Mouse (Mus musculus): ENCODE measurements at regions not wholly inside any gene's neighbourhood (a gene's known extent, or its start where the extent isn't known, plus 50 kb on each side); places are given as distances from the start of the nearest gene placed in this dataset.
A peak's percentile ranks its signal among the peaks of the same experiment; 100 is the strongest.

DNA sequence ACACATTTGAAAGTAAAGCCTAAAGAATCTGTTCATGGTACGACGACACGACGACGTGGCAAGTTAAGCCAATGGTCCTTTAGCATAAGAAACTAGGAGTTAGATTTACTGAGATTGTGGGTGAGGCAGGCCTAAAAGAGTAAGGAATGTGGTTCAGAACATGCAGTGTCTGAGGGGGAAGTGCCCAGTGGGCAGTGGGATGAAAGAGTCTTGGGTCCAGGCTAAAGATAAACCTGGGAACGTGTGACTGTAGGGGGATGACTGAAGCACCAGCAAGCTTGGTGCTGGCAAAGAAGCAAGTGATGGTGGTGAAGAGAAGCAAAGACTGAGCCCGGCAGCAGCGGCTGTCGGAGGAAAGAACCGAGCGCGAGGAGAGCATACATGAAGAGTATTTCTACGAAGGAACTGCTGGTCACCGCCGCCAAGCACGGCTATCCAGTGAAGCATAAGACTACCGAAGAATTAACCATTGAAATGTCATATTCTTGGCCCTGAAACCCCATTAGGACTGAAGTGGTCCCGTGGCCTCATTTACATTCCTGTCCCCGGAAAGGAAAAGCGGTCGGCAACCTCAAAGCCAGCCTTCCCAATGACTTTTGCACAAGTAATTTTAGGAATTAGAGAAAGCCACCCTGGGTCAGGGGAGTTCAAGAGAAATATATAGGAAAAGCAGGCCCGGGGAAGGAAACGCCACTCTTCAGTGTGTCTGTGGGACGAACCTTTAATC is 76.2 kb upstream of the Armc2 start:
- peak; percentile 72 for DNase-seq (ENCODE audit: inconsistent ontology term)

DNA sequence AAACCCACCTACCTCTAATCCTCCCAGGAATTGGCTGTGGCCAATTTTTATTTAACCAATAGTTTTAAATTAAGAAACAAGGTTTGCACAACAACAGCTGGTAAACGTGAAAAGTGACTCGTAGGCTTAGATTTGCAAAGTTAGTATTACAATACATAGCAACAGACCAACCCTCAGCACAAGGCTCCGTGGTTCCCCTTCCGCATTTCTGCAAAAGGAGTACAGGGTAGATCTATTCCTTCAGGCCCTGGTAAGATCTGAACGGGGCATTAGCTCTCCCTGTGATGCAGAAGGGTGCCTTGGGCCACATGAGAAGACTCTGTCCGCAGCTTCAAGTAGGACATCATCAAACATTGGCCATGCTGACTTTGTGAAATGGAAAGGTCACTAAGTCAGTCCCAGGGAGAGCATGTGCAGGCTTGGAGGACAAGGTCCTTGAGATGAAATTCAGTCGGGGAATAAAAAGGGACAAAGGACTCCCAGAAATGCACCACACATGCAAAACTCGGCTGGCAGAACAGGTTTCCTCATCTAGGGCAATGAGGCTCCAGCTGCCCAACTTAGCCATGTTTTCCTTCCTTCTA is 75.0 kb upstream of the Armc2 start:
- DNase-seq (ENCODE audit: inconsistent ontology term) = no peak

DNA sequence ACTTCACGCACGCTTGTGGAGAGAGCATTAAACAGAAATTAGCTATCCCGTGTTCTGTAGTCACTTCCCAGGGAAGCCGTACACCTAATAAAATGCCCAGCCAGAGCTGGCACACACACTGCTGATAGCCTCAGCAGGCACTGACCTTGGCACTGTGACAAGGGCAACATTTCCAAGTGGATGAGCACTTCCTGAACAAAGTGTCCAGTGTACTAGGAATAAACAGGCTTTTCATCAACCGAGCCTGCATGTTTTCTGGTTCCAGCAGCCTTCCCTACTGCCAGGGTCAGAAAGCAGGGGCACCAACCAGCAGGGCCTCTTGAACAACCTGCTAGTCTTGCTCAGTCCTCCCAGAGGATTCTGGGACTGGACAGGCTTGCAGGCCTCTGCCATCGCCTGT is 74.3 kb upstream of the Armc2 start:
- DNase-seq (ENCODE audit: inconsistent ontology term) = peak; percentile 80

DNA sequence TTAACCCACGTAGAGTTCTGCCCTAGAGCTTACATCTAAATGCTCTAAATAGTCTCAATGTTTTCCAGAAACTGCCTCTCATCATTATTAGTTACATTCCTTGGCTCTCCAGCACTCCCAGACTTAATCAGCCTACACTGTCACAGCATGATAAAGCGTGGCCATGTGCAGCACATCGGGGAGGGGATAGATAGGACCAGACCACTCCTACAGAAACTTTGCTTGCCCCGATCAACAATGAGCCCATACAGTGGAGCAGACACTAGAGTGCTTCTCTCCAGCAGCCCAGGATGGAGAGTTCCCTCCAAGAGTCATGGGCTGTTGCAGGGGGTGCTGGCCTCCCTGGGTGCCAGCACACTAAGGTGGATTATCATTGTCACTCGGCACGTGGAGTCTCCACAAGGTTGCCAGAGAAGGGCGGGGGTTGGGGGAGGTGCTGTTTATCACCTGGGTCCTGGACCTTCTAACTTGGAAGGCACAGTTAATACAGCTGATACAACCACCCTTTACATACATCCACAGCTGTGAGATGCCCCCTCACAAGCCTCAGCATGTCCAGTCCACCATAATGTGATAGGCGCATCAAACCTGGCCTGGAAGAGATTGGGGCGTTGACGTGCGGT is 73.4 kb upstream of the Armc2 start:
- DNase-seq (ENCODE audit: inconsistent ontology term) = peak; percentile 37

DNA sequence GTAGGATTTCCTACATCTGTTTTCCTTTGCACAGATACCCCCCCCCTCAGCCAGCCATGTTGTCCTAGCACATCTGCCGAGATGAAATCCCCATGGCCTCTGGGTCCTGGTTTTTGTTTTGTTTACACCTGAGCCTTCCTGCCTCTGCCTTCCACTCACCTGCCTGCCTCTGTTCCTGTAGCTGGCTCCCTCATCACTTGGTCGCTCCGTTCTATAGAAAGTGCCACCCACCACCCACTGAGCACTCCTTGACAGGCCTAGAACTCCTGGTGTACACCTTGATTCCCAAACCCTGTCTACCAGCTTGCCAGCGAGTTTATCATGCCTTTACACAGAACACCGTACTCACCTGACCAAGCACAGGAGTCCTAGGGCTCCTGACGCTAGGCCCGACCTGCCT is 72.6 kb upstream of the Armc2 start:
- no peak for DNase-seq (ENCODE audit: inconsistent ontology term)

DNA sequence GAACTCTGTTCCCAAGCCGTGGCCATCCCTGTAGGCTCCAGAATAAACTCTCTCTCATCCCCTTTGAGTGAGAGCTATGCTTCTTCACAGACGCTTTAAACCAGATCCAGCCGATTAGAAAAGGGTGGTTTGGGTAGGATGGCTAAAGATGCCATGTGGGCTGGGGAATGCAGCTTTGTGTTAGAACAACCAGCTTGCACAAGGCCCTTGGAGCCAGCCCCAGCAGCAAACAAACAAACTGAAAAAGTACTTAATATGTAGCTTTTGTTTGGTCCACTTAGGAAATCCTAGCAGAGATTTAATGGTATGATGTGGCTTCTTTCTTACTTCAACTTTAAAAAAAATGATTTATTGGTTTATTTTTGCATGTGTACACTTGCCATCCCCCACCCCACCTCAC is 71.9 kb upstream of the Armc2 start:
- no peak for DNase-seq (ENCODE audit: inconsistent ontology term)

DNA sequence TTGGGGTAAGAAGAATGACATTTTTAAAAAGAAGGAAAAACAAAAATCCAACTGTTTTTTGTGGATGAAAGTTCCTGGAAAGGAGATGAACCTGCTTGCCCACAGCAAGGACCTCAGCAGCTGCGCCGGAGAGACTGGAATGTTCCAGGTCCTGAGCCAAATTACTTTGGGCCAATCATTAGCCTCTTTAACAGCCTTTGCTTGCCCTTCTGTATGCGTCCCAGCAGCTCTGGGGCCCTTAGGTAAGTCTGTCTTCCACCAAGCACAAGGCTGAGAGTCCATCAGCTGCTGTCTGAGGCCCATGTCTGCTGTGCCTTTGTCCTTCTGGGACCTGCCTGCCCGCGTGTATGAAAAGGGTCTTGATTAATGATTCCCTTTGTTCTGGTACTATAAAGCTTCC is 71.4 kb upstream of the Armc2 start:
- DNase-seq (ENCODE audit: inconsistent ontology term) = no peak

DNA sequence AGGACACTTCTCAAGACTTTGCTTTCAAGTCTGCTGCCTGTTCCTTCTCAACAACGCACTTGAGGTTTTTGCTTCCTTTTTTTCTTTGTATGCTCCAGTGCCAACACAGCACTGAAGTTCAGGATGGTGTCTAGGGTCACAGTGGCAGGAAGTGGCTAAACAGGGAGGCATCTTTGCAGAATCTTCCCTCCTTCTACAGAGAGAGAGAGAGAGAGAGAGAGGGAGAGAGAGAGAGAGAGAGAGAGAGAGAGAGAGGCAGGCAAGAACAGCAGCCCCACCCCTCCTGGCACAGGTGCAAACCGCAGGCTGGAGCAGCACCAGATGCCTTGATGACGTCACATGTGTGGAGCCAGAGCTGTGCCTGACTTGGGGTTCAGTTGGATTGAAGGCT is 71.0 kb upstream of the Armc2 start:
- DNase-seq (ENCODE audit: inconsistent ontology term) = peak; percentile 98

DNA sequence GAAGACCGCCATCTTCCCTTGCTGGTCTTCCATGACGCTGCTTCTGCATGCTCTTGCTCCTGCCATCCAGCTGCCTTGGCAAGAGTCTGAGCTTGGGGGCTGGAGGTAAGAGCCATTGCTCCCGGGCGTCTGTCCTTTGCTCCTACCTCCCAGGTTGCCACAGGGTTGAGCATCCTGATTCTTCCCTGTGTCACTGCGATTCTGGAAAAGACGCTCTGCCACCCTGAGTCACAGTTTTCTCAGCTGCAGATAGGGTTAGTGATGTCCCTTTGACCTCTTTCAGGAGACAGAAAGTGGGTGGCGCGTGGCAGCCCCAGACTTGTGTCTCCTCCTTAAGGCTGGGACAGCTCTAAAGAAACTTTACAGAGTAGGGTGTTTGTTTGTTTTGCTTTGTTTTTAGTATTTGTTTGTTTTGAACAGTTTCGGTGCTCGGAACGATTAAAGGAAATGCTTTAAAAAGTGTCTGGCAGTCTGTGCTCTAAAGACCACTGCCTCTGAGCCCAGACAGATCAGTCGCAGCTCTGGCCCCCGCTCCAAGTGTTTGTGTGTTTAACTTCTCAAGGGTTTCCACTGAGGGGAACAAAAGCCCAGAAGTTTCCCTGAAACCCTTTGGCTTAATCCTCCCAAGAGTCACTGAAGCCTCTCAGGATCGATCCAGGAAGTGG is 70.5 kb upstream of the Armc2 start:
- DNase-seq (ENCODE audit: inconsistent ontology term) = no peak

DNA sequence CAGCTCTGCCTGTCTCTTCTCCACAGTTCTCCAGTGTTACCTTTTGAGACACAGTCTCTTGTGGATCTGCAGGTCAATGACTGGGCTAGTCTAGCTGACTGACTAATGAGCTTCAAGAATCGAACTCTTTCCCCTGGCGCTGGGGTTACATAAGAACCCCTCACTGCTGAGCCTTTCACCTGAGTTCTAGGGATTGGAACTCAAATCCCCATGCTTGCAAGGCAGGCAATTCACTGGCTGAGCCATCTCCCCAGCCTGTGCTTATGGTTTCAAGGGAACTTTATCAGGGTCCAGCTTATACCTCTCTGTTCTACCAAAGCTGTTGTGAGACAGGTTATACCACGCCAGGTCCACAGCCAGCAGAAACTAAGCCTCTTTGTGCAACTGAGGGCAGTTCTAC is 69.7 kb upstream of the Armc2 start:
- DNase-seq (ENCODE audit: inconsistent ontology term) = no peak

DNA sequence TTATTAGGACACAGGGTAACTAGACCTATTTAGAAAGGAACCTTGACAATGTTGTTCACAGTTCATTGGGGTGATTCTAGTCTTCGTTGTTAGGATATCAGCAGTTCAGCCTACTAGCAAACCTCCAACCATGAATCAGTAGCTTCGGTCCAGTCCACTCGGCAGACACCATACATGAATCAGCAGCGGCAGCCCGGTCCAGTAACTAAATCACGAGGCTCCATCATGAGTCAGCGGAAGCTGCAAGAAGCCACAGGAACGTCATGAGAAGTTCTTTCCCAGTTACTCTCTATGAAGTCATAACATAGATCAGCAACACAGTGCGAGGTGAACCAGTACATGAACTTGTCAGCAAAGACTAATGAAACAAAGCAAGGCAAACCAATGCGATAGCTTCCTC is 68.4 kb upstream of the Armc2 start:
- DNase-seq (ENCODE audit: inconsistent ontology term) = no peak

DNA sequence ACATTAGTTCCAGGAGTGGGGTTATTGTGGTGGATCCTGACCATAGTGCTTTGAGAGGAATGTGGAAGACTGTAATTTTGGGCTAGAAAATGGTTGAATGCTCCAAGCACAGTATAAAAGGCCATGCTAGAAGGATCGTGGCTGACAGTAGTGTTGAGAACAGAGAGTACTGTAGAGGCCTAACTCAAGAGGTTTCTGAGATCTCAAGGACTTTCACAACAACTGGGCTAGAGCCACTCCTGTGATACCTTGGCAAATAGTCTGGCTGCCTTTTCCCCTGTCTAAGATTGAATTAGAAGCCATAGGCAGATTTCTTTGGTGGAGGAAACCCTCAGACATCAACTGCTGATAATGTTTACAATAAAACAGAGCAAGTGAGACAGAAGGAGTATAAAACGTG is 67.1 kb upstream of the Armc2 start:
- DNase-seq (ENCODE audit: inconsistent ontology term) = no peak

DNA sequence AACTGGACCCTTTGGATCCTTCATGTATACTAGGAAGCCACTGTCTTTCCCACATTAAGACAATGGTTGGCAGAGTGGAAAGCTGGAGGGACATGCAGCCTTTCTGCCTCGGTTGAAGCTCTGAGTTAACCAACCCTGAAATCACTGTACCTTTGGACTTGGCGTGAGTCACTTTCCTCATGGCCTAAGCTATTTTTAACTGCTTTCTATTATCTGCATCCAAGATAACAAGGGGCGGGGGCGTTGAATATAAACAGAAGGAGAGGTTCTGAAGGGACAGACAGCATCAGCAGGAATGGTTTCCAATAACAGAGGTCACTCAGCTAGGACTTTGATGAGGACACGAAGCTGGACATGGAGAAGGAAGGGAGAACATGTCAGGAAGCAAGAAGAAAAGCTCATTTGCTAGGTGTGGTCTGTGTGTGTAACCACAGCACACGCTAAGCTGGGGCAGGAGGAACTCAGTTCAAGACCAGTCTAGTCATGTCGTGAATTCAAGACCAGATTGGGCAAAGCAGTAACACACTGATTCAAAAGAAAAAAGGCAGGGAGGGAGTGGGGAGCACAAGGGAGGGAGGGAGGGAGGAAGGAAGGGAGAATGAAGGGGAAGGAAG is 64.1 kb upstream of the Armc2 start:
- DNase-seq (ENCODE audit: inconsistent ontology term) = no peak

DNA sequence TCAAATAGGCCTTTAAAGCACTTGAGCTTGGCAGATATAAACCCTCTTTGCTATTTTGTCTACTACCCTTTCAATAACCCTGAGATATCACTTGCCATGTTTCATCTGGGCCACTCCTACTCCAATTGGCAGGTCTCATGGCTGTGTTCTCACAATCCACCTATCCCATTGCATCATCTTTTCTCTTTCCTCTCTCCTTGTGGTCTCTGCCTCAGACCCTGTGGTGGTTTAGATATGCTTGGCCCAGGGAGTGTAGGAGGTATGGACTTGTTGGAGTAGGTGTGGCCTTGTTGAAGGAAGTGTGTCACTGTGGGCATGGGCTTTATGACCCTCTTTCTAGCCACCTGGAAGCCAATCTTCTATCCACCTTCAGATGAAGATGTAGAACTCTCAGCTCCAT is 61.5 kb upstream of the Armc2 start:
- DNase-seq (ENCODE audit: inconsistent ontology term) = no peak

DNA sequence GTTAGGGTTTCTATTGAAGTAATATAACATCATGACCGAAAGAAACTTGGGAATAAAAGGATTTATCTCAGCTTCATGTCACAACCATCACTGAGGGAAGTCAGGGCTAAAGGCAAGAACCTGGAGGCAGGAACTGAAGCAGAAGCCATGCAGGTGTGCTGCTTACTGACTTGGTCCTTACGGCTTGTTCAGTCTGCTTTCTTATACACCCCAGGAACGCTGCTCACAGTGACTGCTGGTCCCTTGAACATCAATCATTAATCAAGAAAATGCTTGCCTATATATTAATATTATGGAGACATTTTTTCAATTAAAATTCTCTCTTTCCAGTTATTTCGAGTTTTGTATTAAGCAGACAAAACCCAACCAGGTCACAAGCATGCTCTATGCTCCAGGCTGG is 58.5 kb upstream of the Armc2 start:
- DNase-seq (ENCODE audit: inconsistent ontology term) = no peak

DNA sequence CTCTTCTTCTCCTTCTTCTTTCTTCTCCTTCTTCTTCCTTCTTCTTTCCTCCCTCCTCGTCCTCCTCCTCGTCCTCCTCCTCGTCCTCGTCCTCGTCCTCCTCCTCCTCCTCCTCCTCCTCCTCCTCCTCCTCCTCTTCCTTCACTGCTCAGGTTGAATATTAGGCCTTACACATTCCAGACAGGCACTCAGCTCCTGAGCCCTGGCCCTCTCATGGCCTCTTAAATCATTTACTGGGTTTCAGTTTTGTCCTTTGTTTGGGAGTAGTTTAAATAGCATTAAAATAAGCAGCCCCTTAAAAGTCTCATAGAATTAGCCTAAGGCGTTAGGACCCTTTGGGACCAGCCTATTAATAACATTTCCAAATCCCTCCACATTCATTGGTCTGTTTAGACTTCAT is 57.3 kb upstream of the Armc2 start:
- DNase-seq (ENCODE audit: inconsistent ontology term) = no peak

DNA sequence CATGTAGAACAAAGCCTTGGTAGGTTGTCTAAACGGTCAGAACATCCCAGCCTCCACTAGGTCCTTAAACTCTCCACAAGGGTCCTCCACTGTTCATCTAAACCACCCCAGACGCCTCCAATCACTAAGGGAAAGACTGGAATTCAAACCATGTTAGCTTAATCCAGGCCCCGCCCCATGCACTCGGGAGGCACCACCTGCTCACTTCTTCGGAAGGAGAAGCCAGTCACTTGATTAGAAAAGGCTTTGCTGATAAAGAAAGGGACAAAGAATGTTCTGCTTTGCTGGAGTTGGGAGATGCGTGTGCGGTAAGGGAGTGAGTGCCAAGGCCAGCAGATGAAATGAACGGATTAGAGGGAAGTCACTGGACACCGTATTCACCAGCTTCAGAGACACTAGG is 54.5 kb upstream of the Armc2 start:
- DNase-seq (ENCODE audit: inconsistent ontology term) = peak; percentile 39

DNA sequence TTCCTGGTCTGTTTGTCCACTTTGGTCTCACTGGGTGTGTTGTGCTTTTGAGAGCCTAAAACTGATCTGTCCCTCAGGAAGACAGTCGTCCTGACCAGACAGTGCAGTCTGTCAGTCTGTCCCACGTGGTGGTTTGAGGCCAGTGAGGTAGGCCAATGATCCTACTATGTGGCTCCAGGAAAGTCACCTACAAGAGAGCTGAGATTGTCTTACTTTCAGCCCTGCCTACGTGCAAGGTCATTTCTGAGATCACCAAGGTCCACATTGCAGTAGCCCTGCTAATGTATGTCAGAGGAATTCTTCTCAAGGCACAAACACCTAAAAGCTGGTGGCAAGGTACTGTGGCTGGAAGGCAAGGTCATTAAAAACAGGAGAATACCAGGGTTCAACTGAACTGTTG is 53.9 kb upstream of the Armc2 start:
- DNase-seq (ENCODE audit: inconsistent ontology term) = no peak

DNA sequence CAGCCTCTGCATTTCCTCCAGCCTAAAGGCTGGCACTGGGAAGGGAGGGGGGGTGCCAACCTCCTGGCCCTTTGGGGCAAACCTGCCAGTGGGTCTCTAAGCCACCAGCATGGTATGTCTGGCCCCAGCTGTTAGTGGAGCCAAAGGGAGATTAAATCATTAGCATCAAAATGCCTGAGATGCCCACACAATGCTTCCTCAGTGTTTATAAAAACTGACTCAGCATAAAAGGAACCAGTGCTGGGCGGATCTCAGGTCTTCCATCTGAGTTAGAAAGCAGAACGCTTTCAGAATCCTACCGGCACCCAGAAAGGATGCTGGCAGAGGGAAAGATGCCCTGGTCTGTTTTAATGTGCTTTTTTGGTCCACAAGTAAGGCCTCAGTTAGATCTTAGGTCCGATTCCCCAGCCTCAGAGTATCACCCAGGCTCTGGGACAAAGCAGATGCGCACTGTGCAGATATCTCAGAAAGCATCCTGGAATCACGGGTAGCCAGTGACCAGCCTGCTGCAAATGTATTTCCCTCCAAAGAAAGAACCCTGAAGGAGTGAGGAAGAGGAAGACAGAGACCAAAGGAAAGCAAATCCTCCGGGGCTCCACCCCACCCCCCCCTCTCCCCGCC is 53.3 kb upstream of the Armc2 start:
- DNase-seq (ENCODE audit: inconsistent ontology term) = peak; percentile 64

DNA sequence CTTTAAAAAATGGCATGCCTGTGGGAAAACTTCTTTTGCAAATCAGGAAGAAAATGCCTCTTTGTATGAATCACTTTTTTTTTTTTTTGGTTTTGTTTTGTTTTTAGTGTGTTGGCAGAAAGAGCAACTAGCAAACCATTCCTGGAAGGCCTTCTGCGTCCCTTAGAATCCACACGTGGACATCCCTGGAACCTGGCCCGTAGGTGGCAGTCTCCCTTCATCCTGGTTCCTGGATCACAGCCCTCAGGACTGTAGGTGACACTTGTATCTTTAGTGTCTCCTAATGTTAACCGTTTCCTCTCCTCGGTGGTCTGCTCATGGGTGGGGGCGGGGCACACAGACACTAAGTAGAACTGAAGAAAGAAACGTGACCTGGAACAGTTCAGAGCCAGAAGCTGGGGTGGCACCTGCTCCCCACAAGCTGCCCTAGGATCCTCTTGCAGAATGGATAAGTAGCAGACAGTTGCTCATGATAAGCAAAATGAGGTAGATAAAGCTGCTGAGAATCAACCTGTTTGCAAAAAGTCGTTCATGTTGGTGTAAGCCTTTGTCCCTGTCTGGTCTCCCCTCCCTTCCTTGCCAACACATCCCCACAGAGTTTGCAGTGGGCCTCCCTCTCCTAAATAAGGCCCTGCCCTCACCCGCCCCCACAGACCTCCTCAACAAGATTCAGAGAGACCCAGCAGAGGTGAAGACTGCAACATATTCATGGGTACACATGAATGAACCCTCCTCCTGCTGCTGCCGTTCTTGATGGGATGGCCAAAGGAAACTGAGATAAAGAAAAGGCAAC is 52.6 kb upstream of the Armc2 start:
- peak; percentile 76 for DNase-seq (ENCODE audit: inconsistent ontology term)

DNA sequence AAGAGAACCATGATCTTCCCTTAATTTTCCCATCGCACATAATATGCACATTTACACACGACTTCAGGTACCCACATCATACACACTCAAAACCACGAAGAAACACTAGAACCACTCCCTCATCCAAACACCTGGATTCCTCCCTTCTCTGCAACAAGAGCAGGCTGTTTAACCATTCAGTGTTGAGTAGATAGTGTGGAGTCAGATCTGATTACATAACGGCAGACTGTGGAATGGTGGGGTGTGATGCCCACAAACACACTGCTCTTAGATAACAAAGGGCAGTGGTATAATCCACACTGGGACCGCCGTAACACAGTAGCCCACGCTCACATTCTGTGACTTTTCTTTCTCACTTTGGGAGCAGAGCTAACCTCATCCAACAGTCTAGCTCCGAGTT is 51.5 kb upstream of the Armc2 start:
- DNase-seq (ENCODE audit: inconsistent ontology term) = no peak
